Mouse (Mus musculus): ENCODE data around the gene Fzd5. TPM values are rescaled to one million over a fixed set of nuclear protein-coding genes. Genes with fewer than 3 reads are reported as not detected.
A peak's percentile ranks its signal among the peaks of the same experiment; 100 is the strongest.

Gene Fzd5
- total and polyA plus RNA-seq, 2 experiments from 2014 or later: 0.38 to 2.7 TPM

- H3K9ac ChIP-seq (replicated peaks; ENCODE audit: low read length): no peak overlapping the region
- no peak for TF ChIP-seq CTCF (IDR thresholded peaks at IDR 0.05; ENCODE audit: low read depth)
- H3K4me2 ChIP-seq (ENCODE audit: low read depth, low read length): no peak overlapping the region
- no peaks in the 10 kb centered on the region for H3K27me3 ChIP-seq (ENCODE audit: insufficient read depth, low read length)
- H3K4me1 ChIP-seq (ENCODE audit: insufficient read depth, low read length): no peaks in the 10 kb centered on the region
- WGBS: 91% methylated on average over 18 of the region's 18 CpGs
- H3K4me3 ChIP-seq (ENCODE audit: low read length): no peak overlapping the region
- no peak overlapping the region for H3K27ac ChIP-seq
- DNase-seq (ENCODE audit: low spot score) (no peak), ATAC-seq (no peak)
- no peaks in the 10 kb centered on the region for H3K9me3 ChIP-seq (ENCODE audit: low read length)
- H3K36me3 ChIP-seq (ENCODE audit: insufficient read depth, low read length): no peaks in the 10 kb centered on the region
These were observed 5.3 kb upstream of the Fzd5 start for GRCm38 (mm10) chr1:64742741-64743408.

- Histone ChIP-seq H3K9me3 (ENCODE audit: low read length) (no peaks in the 10 kb centered on the region), H3K4me1 (ENCODE audit: insufficient read depth, low read length) (no peaks in the 10 kb centered on the region; the same call in 1 of the 2 replicates), H3K4me2 (ENCODE audit: low read depth, low read length) (peak overlapping the region; percentile 94), H3K36me3 (ENCODE audit: insufficient read depth, low read length) (no peaks in the 10 kb centered on the region), H3K4me3 (ENCODE audit: low read length) (peak overlapping the region; percentile 63), H3K9ac (replicated peaks; ENCODE audit: low read length) (no peak overlapping the region), H3K27ac (no peak overlapping the region), H3K27me3 (ENCODE audit: insufficient read depth, low read length) (peaks cover 17% of the 10 kb centered on the region; the same call in 1 of the 2 replicates)
- no peak for ATAC-seq
- WGBS: 1% methylated on average over 14 of the region's 14 CpGs
- no peak for TF ChIP-seq CTCF (IDR thresholded peaks at IDR 0.05; ENCODE audit: low read depth)
- DNase-seq (ENCODE audit: low spot score): peak; percentile 23
These were observed 1.1 kb upstream of the Fzd5 start for GRCm38 (mm10) chr1:64738661-64739082.

DNA sequence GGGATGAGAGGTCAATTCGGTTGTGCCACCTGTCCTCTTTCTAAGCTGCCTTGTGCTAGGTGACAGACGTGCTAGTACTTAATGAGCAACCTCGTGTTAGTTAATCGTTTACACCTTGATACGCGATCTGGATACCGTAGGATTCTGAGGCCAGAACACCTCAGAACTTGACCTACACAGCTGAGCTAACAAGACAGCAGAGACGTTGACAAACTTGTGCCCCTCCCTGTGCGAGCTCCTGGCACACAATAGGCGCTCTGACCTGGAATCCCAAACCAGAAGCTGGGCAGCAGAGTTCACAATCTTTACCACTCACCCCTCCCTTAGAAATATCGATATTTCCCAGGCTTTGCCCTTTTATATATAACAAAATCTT is 617 bp upstream of the Fzd5 start:
- H3K4me2 ChIP-seq (ENCODE audit: low read depth, low read length): peak overlapping the region; percentile 94
- H3K36me3 ChIP-seq (ENCODE audit: insufficient read depth, low read length): no peaks in the 10 kb centered on the region
- ATAC-seq (no peak), DNase-seq (ENCODE audit: low spot score) (no peak)
- H3K9me3 ChIP-seq (ENCODE audit: low read length): no peaks in the 10 kb centered on the region
- no peak overlapping the region for H3K27ac ChIP-seq
- H3K9ac ChIP-seq (replicated peaks; ENCODE audit: low read length): no peak overlapping the region
- peaks cover 21% of the 10 kb centered on the region; the same call in 1 of the 2 replicates for H3K27me3 ChIP-seq (ENCODE audit: insufficient read depth, low read length)
- H3K4me3 ChIP-seq (ENCODE audit: low read length): peak overlapping the region; percentile 63
- no peak for TF ChIP-seq CTCF (IDR thresholded peaks at IDR 0.05; ENCODE audit: low read depth)
- under 1% methylated on average over 11 of the region's 11 CpGs for WGBS
- no peaks in the 10 kb centered on the region; the same call in 1 of the 2 replicates for H3K4me1 ChIP-seq (ENCODE audit: insufficient read depth, low read length)

DNA sequence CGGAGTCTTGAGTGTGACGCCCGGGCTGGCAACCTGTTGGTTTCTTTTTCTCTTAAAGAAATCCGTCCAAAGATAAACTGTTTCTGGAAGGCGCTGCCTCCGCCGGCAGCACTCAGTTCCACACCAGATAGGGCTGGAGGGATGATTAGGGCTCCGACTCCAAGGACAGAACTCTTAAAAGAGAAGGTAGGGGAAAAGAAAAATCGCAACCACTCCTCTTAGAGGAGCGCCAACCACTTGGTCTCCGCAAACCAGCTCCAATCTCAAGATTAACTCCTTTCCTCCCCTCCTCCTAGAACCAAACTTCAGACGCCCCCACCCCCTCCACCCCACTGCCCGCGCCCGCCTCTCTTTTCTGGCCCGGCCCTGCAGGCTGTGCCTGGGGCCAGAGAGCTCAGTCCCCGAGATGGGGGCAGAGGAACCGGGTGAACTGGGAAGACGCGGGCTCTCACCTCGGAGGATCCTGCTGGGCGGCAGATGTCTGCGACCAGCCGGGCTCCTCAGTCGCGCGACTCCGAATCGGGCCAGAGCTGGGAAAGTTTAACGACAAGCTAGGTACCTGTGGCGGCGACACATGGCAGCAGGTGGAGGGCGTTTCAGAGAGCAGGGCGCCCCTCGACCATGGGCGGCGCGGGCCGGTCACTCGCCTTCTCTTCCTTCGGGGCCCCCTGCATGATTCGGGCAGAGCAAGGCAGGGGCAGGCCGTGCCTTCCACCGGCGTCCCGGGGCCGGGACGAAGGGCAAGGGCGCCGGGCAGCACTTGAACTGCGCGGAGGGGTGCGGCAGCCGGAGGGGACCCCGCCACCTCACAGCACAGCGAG is 660 bp downstream of the Fzd5 start:
- H3K27ac ChIP-seq: peak overlapping the region; percentile 29; the same call in 1 of the 2 replicates
- no peak for TF ChIP-seq CTCF (IDR thresholded peaks at IDR 0.05; ENCODE audit: low read depth)
- under 1% methylated on average over 55 of the region's 56 CpGs for WGBS
- peak; percentile 6; the same call in 1 of the 2 replicates for ATAC-seq
- H3K36me3 ChIP-seq (ENCODE audit: insufficient read depth, low read length): no peaks in the 10 kb centered on the region
- peaks cover 24% of the 10 kb centered on the region; the same call in 1 of the 2 replicates for H3K27me3 ChIP-seq (ENCODE audit: insufficient read depth, low read length)
- H3K4me2 ChIP-seq (ENCODE audit: low read depth, low read length): peak overlapping the region; percentile 94
- peak; percentile 34 for DNase-seq (ENCODE audit: low spot score)
- H3K4me1 ChIP-seq (ENCODE audit: insufficient read depth, low read length): no peaks in the 10 kb centered on the region; the same call in 1 of the 2 replicates
- H3K9ac ChIP-seq (replicated peaks; ENCODE audit: low read length): peak overlapping the region; percentile 48
- no peaks in the 10 kb centered on the region for H3K9me3 ChIP-seq (ENCODE audit: low read length)
- H3K4me3 ChIP-seq (ENCODE audit: low read length): peak overlapping the region; percentile 63

- TF ChIP-seq CTCF (IDR thresholded peaks at IDR 0.05; ENCODE audit: low read depth): peak; percentile 67
- peak; percentile 46 for ATAC-seq
- DNase-seq (ENCODE audit: low spot score): peak; percentile 64
- no peaks in the 10 kb centered on the region; the same call in 1 of the 2 replicates for H3K4me1 ChIP-seq (ENCODE audit: insufficient read depth, low read length)
- H3K9ac ChIP-seq (replicated peaks; ENCODE audit: low read length): peak overlapping the region; percentile 48; the same call in 1 of the 2 replicates
- no peaks in the 10 kb centered on the region for H3K36me3 ChIP-seq (ENCODE audit: insufficient read depth, low read length)
- H3K4me3 ChIP-seq (ENCODE audit: low read length): peak overlapping the region; percentile 63
- 11% methylated on average over 75 of the region's 75 CpGs for WGBS
- H3K27ac ChIP-seq: no peak overlapping the region
- no peaks in the 10 kb centered on the region for H3K9me3 ChIP-seq (ENCODE audit: low read length)
- H3K27me3 ChIP-seq (ENCODE audit: insufficient read depth, low read length): peaks cover 24% of the 10 kb centered on the region; the same call in 1 of the 2 replicates
- peak overlapping the region; percentile 94 for H3K4me2 ChIP-seq (ENCODE audit: low read depth, low read length)
These were observed 1.5 kb downstream of the Fzd5 start for GRCm38 (mm10) chr1:64735781-64736680.
